Mouse (Mus musculus) CH12.LX (cell line): Measurements from ENCODE around the gene Traf3. TPM values are rescaled to one million over a fixed set of nuclear protein-coding genes. Genes with fewer than 3 reads are reported as not detected.

ENCODE experiments used
- DNase-seq: peaks from one replicate; pipeline ENCODE4 v3.0.0-alpha.2; 2013; ENCODE audit errors: extremely low read depth
- H3K27ac ChIP-seq: 2 replicates; pipeline ENCODE4 v1.5.1; 2012; ENCODE audit warnings: low read depth, mild to moderate bottlenecking, control low read depth, moderate library complexity; ENCODE audit not compliant: insufficient read depth
- H3K27me3 ChIP-seq: replicated peaks from 2 replicates; pipeline ENCODE3; 2012; ENCODE audit warnings: inconsistent platforms
- H3K36me3 ChIP-seq, 2 experiments: replicated peaks in 1 of 2; 2 replicates each; pipeline versions ENCODE3 to v1.6.1; 2012; ENCODE audit warnings: inconsistent platforms in 1 of 2, low read length in 1 of 2, mild to moderate bottlenecking in 1 of 2, mixed read lengths in 1 of 2, moderate library complexity in 1 of 2; ENCODE audit not compliant: control insufficient read depth in 1 of 2, insufficient read depth in 1 of 2
- H3K4me1 ChIP-seq, 2 experiments: 2 replicates each; pipeline ENCODE4 v1.6.1; 2012; ENCODE audit warnings: inconsistent platforms in 1 of 2, moderate library complexity in 1 of 2; ENCODE audit not compliant: insufficient read depth in 2 of 2, control insufficient read depth in 1 of 2
- H3K4me2 ChIP-seq: 2 replicates; pipeline ENCODE4 v1.6.1; 2012; ENCODE audit warnings: low read depth, mild to moderate bottlenecking, control low read depth; ENCODE audit not compliant: poor library complexity, insufficient read depth, severe bottlenecking
- H3K4me3 ChIP-seq, 3 experiments: fragments of 150-350 bp in 1 of 3; sonication (generic) in 1 of 3; replicated peaks in 1 of 3; 2 replicates each; pipeline versions ENCODE3 to v1.5.1; 2011 to 2012; ENCODE audit warnings: low read depth in 2 of 3, low read length in 2 of 3, mild to moderate bottlenecking in 2 of 3, moderate library complexity in 2 of 3, control low read depth in 1 of 3, improper control_type of control experiment in 1 of 3, inconsistent platforms in 1 of 3, mixed read lengths in 1 of 3; ENCODE audit not compliant: poor library complexity in 1 of 3
- H3K79me2 ChIP-seq: replicated peaks from 2 replicates; pipeline ENCODE4 v1.6.1; 2012; ENCODE audit warnings: mild to moderate bottlenecking, moderate library complexity; ENCODE audit not compliant: control insufficient read depth, poor library complexity, insufficient read depth, severe bottlenecking; ENCODE audit errors: extremely low read depth
- H3K9ac ChIP-seq: 2 replicates; pipeline ENCODE4 v1.6.1; 2012; ENCODE audit warnings: low read depth, mild to moderate bottlenecking, control low read depth, moderate library complexity; ENCODE audit not compliant: insufficient read depth
- H3K9me3 ChIP-seq: replicated peaks from 2 replicates; pipeline ENCODE3; 2012; ENCODE audit warnings: low read length, inconsistent platforms, mixed read lengths
- BHLHE40 ChIP-seq: IDR thresholded peaks from 2 replicates; pipeline ENCODE4 v1.6.1; 2011; ENCODE audit warnings: mild to moderate bottlenecking, low read depth, low read length, improper control_type of control experiment
- CTCF ChIP-seq, 2 experiments: IDR thresholded peaks in 1 of 2; conservative IDR thresholded peaks in 1 of 2; 2 replicates each; pipeline ENCODE4 v1.5.1; 2011 to 2012; ENCODE audit warnings: low read depth in 2 of 2, low read length in 2 of 2, improper control_type of control experiment in 1 of 2, inconsistent platforms in 1 of 2, mild to moderate bottlenecking in 1 of 2, moderate library complexity in 1 of 2
- IRF4 ChIP-seq: IDR thresholded peaks from 2 replicates; pipeline ENCODE4 v1.6.1; 2014; ENCODE audit warnings: low read depth, mild to moderate bottlenecking, inconsistent platforms, low read length, improper control_type of control experiment
- KAT2A ChIP-seq: IDR thresholded peaks from 2 replicates; pipeline ENCODE4 v1.6.1; 2012; ENCODE audit warnings: low read length, improper control_type of control experiment, inconsistent platforms; ENCODE audit not compliant: insufficient replicate concordance
- MAFK ChIP-seq: IDR thresholded peaks from 2 replicates; pipeline ENCODE4 v1.6.1; 2011; ENCODE audit warnings: low read length, improper control_type of control experiment; ENCODE audit not compliant: insufficient replicate concordance
- MAZ ChIP-seq: IDR thresholded peaks from 2 replicates; pipeline ENCODE4 v1.6.1; 2012; ENCODE audit warnings: low read depth, mild to moderate bottlenecking, inconsistent platforms, low read length, improper control_type of control experiment, moderate library complexity
- MEF2A ChIP-seq: IDR thresholded peaks from 2 replicates; pipeline ENCODE4 v1.6.1; 2014; ENCODE audit warnings: low read depth, mild to moderate bottlenecking, inconsistent platforms, low read length, improper control_type of control experiment, borderline replicate concordance
- MXI1 ChIP-seq: IDR thresholded peaks from 2 replicates; pipeline ENCODE4 v1.6.1; 2011; ENCODE audit warnings: mild to moderate bottlenecking, low read depth, low read length, improper control_type of control experiment
- POLR2A ChIP-seq: IDR thresholded peaks from 2 replicates; pipeline ENCODE4 v1.6.1; 2011; ENCODE audit warnings: low read depth, mild to moderate bottlenecking, improper control_type of control experiment, low read length
- POLR2AphosphoS2 ChIP-seq: IDR thresholded peaks from 2 replicates; pipeline ENCODE4 v1.6.1; 2011; ENCODE audit warnings: low read depth, low read length, improper control_type of control experiment
- SMC3 ChIP-seq: IDR thresholded peaks from 2 replicates; pipeline ENCODE4 v1.6.1; 2011; ENCODE audit warnings: low read depth, low read length, improper control_type of control experiment
- TCF12 ChIP-seq: IDR thresholded peaks from 2 replicates; pipeline ENCODE4 v1.6.1; 2014; ENCODE audit warnings: low read depth, mild to moderate bottlenecking, inconsistent platforms, low read length, improper control_type of control experiment
- UBTF ChIP-seq: IDR thresholded peaks from 2 replicates; pipeline ENCODE4 v1.6.1; 2012; ENCODE audit warnings: low read depth, mild to moderate bottlenecking, inconsistent platforms, low read length, improper control_type of control experiment, moderate library complexity
- USF2 ChIP-seq: conservative IDR thresholded peaks from 2 replicates; pipeline ENCODE4 v1.6.1; 2011; ENCODE audit warnings: low read depth, low read length, improper control_type of control experiment
- ZC3H11A ChIP-seq: IDR thresholded peaks from 2 replicates; pipeline ENCODE4 v1.6.1; 2012; ENCODE audit warnings: low read depth, mild to moderate bottlenecking, inconsistent platforms, low read length, improper control_type of control experiment
- ZNF384 ChIP-seq: IDR thresholded peaks from 2 replicates; pipeline ENCODE4 v1.6.1; 2012; ENCODE audit warnings: low read depth, low read length, improper control_type of control experiment, inconsistent platforms
- dilution Hi-C: fragments of 300-500 bp; cut with MboI; formaldehyde crosslinking; loops from 2 replicates; pipeline ENCODE4 v1.14.3; 2020; ENCODE audit warnings: low sequenced_read_pairs; ENCODE audit not compliant: extremely low pct_unique_long_range_greater_than_20kb, extremely low pct_ligation_motif_present
- in situ Hi-C: fragments of 300-500 bp; cut with MboI; formaldehyde crosslinking; loops from 3 replicates; pipeline ENCODE4 v1.14.3; 2019; ENCODE audit warnings: low sequenced_read_pairs, low pct_ligation_motif_present, low pct_unique_long_range_greater_than_20kb, mixed read lengths
- polyA plus RNA-seq: library from polyadenylated mRNA; unstranded; fragments of >175 nt; gene quantifications from 2 replicates; pipeline ENCODE4 v1.2.1, GENCODE M21; 2012; ENCODE audit warnings: low read depth; ENCODE audit not compliant: insufficient read length
- total RNA-seq, 2 experiments: library from RNA; depleted of rRNA; stranded (reverse); fragments of 300-350 nt in 1 of 2; fragments of >200 nt in 1 of 2; gene quantifications; 2 replicates each; pipeline ENCODE4 v1.2.3; 2012 to 2014

Traf3 gene
- total and polyA plus RNA-seq, 3 experiments, result 10.9 to 33.1 (median 17.5) TPM

- peaks cover 66 to 97% of the 10 kb centered on the region in 2 experiments for H3K36me3 ChIP-seq
These were observed 82.9 kb downstream of the Traf3 start for GRCm38 (mm10) chr12:111249095-111249494.

GRCm38 (mm10) chr12:111250116-111250515, 83.9 kb downstream of the Traf3 start:
- Histone ChIP-seq H3K9me3 (no peaks in the 10 kb centered on the region), H3K27me3 (no peaks in the 10 kb centered on the region), H3K4me1 (no peaks in the 10 kb centered on the region), H3K4me2 (no peak overlapping the region), H3K9ac (no peak overlapping the region), H3K36me3 (peaks cover 62 to 97% of the 10 kb centered on the region in 2 experiments), H3K27ac (no peak overlapping the region), H3K79me2 (no peaks in the 10 kb centered on the region), H3K4me3 (no peak overlapping the region)
- TF ChIP-seq SMC3 (no peak), MXI1 (no peak), MAZ (no peak), MAFK (no peak), POLR2A (no peak), CTCF (conservative IDR thresholded peaks at IDR 0.05 in 1 of 2, IDR thresholded peaks at IDR 0.05 in 1 of 2; ENCODE audit: low read depth in 2 of 2, low read length in 2 of 2) (no peak), ZC3H11A (no peak), MEF2A (no peak), BHLHE40 (no peak), USF2 (no peak), TCF12 (no peak), KAT2A (no peak), POLR2AphosphoS2 (no peak)
- dilution Hi-C loops (no loop called here), in situ Hi-C loops (loop anchor here (10.0 kb wide), 1 partner anchor 85 kb away; the partner anchor contains the start of gene Traf3)
- no peak for DNase-seq

More at GRCm38 (mm10) chr12:111249095-111249494, 82.9 kb downstream of the Traf3 start:
- in situ Hi-C loops, result no loop called here
- no peak for DNase-seq
- dilution Hi-C loops, result no loop called here
- TF ChIP-seq ZNF384 (no peak), CTCF (conservative IDR thresholded peaks at IDR 0.05 in 1 of 2, IDR thresholded peaks at IDR 0.05 in 1 of 2; ENCODE audit: low read depth in 2 of 2, low read length in 2 of 2) (peak in 1 of 2 experiments; percentile 26; a peak in 2 of 4 replicates)
- TF ChIP-seq, all 38 proteins: peak for 1
- Histone ChIP-seq H3K79me2 (no peaks in the 10 kb centered on the region), H3K4me3 (no peak overlapping the region), H3K27me3 (no peaks in the 10 kb centered on the region), H3K4me1 (no peaks in the 10 kb centered on the region), H3K4me2 (no peak overlapping the region), H3K9ac (no peak overlapping the region), H3K9me3 (no peaks in the 10 kb centered on the region), H3K27ac (no peak overlapping the region)

- Histone ChIP-seq H3K27ac (no peak overlapping the region), H3K4me3 (no peak overlapping the region)
- in situ Hi-C loops, result loop anchor here (10.0 kb wide), 1 partner anchor 86 kb away; the partner anchor contains the start of gene Traf3
- TF ChIP-seq IRF4, result no peak
- peak; percentile 19; the same call in 1 of the 2 replicates for TF ChIP-seq SMC3
- TF ChIP-seq UBTF, result no peak
- TF ChIP-seq, all 38 proteins: peak for 1
- H3K27me3 ChIP-seq, result no peaks in the 10 kb centered on the region
- H3K36me3 ChIP-seq, result peaks cover 61 to 97% of the 10 kb centered on the region in 2 experiments
- no peak for DNase-seq
- H3K79me2 ChIP-seq, result no peaks in the 10 kb centered on the region
- no peaks in the 10 kb centered on the region for H3K4me1 ChIP-seq
- dilution Hi-C loops, result no loop called here
- H3K9me3 ChIP-seq, result no peaks in the 10 kb centered on the region
- H3K4me2 ChIP-seq, result no peak overlapping the region
- H3K9ac ChIP-seq, result no peak overlapping the region
These were observed 85.1 kb downstream of the Traf3 start for GRCm38 (mm10) chr12:111251227-111251626.
